In the genomic region with DNA sequence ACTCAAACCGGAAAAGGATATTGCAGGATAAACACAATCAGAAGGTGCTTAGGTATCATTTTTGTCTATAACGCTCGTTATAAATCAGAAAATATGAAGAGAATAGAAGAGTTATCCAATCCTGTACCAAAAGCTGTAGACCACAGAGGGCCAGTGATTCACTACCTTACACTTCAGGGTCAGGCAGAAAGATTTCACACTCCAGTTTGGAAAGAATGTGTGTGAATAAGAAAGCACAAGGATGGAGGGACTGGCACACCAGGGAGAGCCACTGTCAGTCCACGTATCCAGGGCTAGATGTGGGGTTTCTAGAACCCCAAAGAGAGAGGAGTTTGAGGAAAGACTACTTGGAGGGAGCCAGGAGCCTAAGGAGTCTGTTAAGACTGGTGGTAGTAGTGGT, we compare ENCODE assay signal across 8 mouse cellular contexts. TPM values are rescaled to one million over a fixed set of nuclear protein-coding genes. Genes with fewer than 3 reads are reported as not detected.
DNase-seq lines count a peak whose midpoint lies in the region; ATAC-seq and TF ChIP-seq lines count a peak whose summit lies in the region.

No protein-coding gene starts in this region.

- no peak for ATAC-seq in heart, embryonic 13.5 days (ENCODE audit: extremely low read depth, insufficient number of reproducible peaks, low FRiP score, low TSS enrichment)
- no peak for ATAC-seq in forebrain, embryonic 13.5 days
- ATAC-seq in liver, embryonic 14.5 days (ENCODE audit: insufficient read depth): no peak

- H3K9ac ChIP-seq in heart, embryonic 13.5 days: peak overlapping the region; percentile 78; the same call in 1 of the 2 replicates
- no peak overlapping the region for H3K9ac ChIP-seq in forebrain, embryonic 13.5 days
- peak overlapping the region; percentile 57 for H3K9ac ChIP-seq in liver, embryonic 14.5 days (replicated peaks)

- no peak for TF ChIP-seq CTCF in liver, embryonic 14.5 days (IDR thresholded peaks at IDR 0.05; ENCODE audit: low read depth)

- no peak for TF ChIP-seq EP300 in liver, embryonic 14.5 days (IDR thresholded peaks at IDR 0.05; ENCODE audit: low read depth)

- no peaks in the 10 kb centered on the region; the same call in 1 of the 2 replicates for H3K27me3 ChIP-seq in heart, embryonic 13.5 days (replicated peaks)
- peaks cover 14% of the 10 kb centered on the region; the same call in 1 of the 2 replicates for H3K27me3 ChIP-seq in forebrain, embryonic 13.5 days
- H3K27me3 ChIP-seq in liver, embryonic 14.5 days (ENCODE audit: control insufficient read depth, insufficient read depth, low read length): no peaks in the 10 kb centered on the region

- H3K4me1 ChIP-seq in heart, embryonic 13.5 days: peaks cover 41% of the 10 kb centered on the region
- H3K4me1 ChIP-seq in forebrain, embryonic 13.5 days: peaks cover 37% of the 10 kb centered on the region
- peaks cover 23 to 27% of the 10 kb centered on the region in 2 experiments for H3K4me1 ChIP-seq in liver, embryonic 14.5 days (replicated peaks; ENCODE audit: control insufficient read depth in 2 of 2, insufficient read depth in 2 of 2, low read length in 1 of 2)

- peak overlapping the region; percentile 74 for H3K4me2 ChIP-seq in heart, embryonic 13.5 days
- peak overlapping the region; percentile 73; the same call in 1 of the 2 replicates for H3K4me2 ChIP-seq in forebrain, embryonic 13.5 days
- peak overlapping the region; percentile 72 for H3K4me2 ChIP-seq in liver, embryonic 14.5 days (ENCODE audit: low read depth)

- H3K4me3 ChIP-seq in heart, embryonic 13.5 days: peak overlapping the region; percentile 81; the same call in 1 of the 2 replicates
- H3K4me3 ChIP-seq in forebrain, embryonic 13.5 days: no peak overlapping the region
- peak overlapping the region; percentile 60 to 80; a peak in 3 of 4 replicates for H3K4me3 ChIP-seq in liver, embryonic 14.5 days (ENCODE audit: insufficient read depth in 1 of 2, low read depth in 2 of 2, low read length in 2 of 2)

- intact Hi-C loops in left cerebral cortex, postnatal 14 days (cut with DNase I): loop anchor here (5.0 kb wide), 1 partner anchor 55 kb away; no protein-coding TSS in a partner anchor

- no peak for DNase-seq in heart, adult 8-10 months (ENCODE audit: low spot score)
- peak; percentile 19 for DNase-seq in 416B (ENCODE audit: low read depth)
- DNase-seq in liver, embryonic 14.5 days (ENCODE audit: low read depth in 3 of 3, low spot score in 3 of 3): no peak
- DNase-seq in left cerebral cortex, adult 8-10 months (ENCODE audit: low spot score in 2 of 2): no peak
- no peak for DNase-seq in left cerebral cortex, postnatal 14 days (ENCODE audit: low spot score in 2 of 2)
- DNase-seq in adrenal gland, adult 18-20 months (ENCODE audit: low spot score in 2 of 2): no peak

- peak overlapping the region; percentile 98 for H3K27ac ChIP-seq in heart, embryonic 13.5 days (replicated peaks)
- no peak overlapping the region for H3K27ac ChIP-seq in forebrain, embryonic 13.5 days
- 0 out of 2 replicates have a peak overlapping the region, but pooled peaks have one; percentile 33 for H3K27ac ChIP-seq in liver, embryonic 14.5 days

- H3K36me3 ChIP-seq in heart, embryonic 13.5 days: no peaks in the 10 kb centered on the region
- no peaks in the 10 kb centered on the region for H3K36me3 ChIP-seq in forebrain, embryonic 13.5 days (ENCODE audit: poor library complexity, severe bottlenecking)
- no peaks in the 10 kb centered on the region for H3K36me3 ChIP-seq in liver, embryonic 14.5 days (replicated peaks; ENCODE audit: control insufficient read depth, insufficient read depth, low read depth)

- 44% methylated on average over 4 of the region's 4 CpGs for WGBS in heart, embryonic 13.5 days
- WGBS in forebrain, embryonic 13.5 days: 49% methylated on average over 4 of the region's 4 CpGs
- 44% methylated on average over 4 of the region's 4 CpGs for WGBS in liver, embryonic 14.5 days (ENCODE audit: insufficient replicate concordance)

- H3K9me3 ChIP-seq in heart, embryonic 13.5 days: no peaks in the 10 kb centered on the region; the same call in 1 of the 2 replicates
- no peaks in the 10 kb centered on the region for H3K9me3 ChIP-seq in forebrain, embryonic 13.5 days (replicated peaks)
- no peaks in the 10 kb centered on the region for H3K9me3 ChIP-seq in liver, embryonic 14.5 days (ENCODE audit: control insufficient read depth, low read length)

RNA-seq across cellular contexts. Expression of a gene that starts 0.7 kb away (rescaled TPM):
- 169 and 184 TPM in 2 replicates for polyA plus RNA-seq in heart, embryonic 13.5 days (2015; fragmentation: Nextera tagmentation; extraction: Ambion mirVana)
- 100 to 1,000 TPM; 179 to 196 (median 187) TPM for total RNA-seq in heart, adult 8-10 months (2022)
- polyA plus RNA-seq in forebrain, embryonic 13.5 days (2015; fragmentation: Nextera tagmentation; extraction: Ambion mirVana): 115 and 123 TPM in 2 replicates
- polyA plus RNA-seq in liver, embryonic 14.5 days (2012; rRNA removed): 28.2 and 37.8 TPM in 2 replicates
- 70.6 and 79.6 TPM in 2 replicates for polyA plus RNA-seq in liver, embryonic 14.5 days (2014; fragmentation: Nextera tagmentation; extraction: Ambion mirVana)
- 100 to 1,000 TPM in 2 of 4 experiments, 10 to 100 TPM in 2; 92.1 to 104 (median 98.2) TPM for total RNA-seq in left cerebral cortex, adult 8-10 months (2022)
- 10 to 100 TPM; 74.4 to 75.7 TPM for total RNA-seq in left cerebral cortex, postnatal 14 days (2021)
- total RNA-seq in adrenal gland, adult 18-20 months (2021): 100 to 1,000 TPM in 1 of 2 experiments, 10 to 100 TPM in 1; 98.5 to 134 TPM

RNA-seq across cellular contexts. Expression of a gene that starts 22.5 kb away (rescaled TPM):
- 0.09 TPM in 1 of 2 replicates, not detected in the other for polyA plus RNA-seq in heart, embryonic 13.5 days (2015; fragmentation: Nextera tagmentation; extraction: Ambion mirVana)
- total RNA-seq in heart, adult 8-10 months (2022): not detected
- polyA plus RNA-seq in forebrain, embryonic 13.5 days (2015; fragmentation: Nextera tagmentation; extraction: Ambion mirVana): 0.08 TPM in 1 of 2 replicates, not detected in the other
- polyA plus RNA-seq in liver, embryonic 14.5 days (2012; rRNA removed): 0.01 TPM in 1 of 2 replicates, not detected in the other
- polyA plus RNA-seq in liver, embryonic 14.5 days (2014; fragmentation: Nextera tagmentation; extraction: Ambion mirVana): not detected in 2 replicates
- total RNA-seq in left cerebral cortex, adult 8-10 months (2022): under 1 TPM in 2 of 4 experiments, not detected in 2; 0.14 to 0.15 TPM
- total RNA-seq in left cerebral cortex, postnatal 14 days (2021): not detected
- not detected for total RNA-seq in adrenal gland, adult 18-20 months (2021)

RNA-seq across cellular contexts. Expression of a gene that starts 33.5 kb away (rescaled TPM):
- 25.5 and 28.9 TPM in 2 replicates for polyA plus RNA-seq in heart, embryonic 13.5 days (2015; fragmentation: Nextera tagmentation; extraction: Ambion mirVana)
- 10 to 100 TPM; 14.4 to 18.0 (median 16.6) TPM for total RNA-seq in heart, adult 8-10 months (2022)
- 14.5 and 16.8 TPM in 2 replicates for polyA plus RNA-seq in forebrain, embryonic 13.5 days (2015; fragmentation: Nextera tagmentation; extraction: Ambion mirVana)
- polyA plus RNA-seq in liver, embryonic 14.5 days (2012; rRNA removed): 5.5 and 5.6 TPM in 2 replicates
- polyA plus RNA-seq in liver, embryonic 14.5 days (2014; fragmentation: Nextera tagmentation; extraction: Ambion mirVana): 6.0 and 6.3 TPM in 2 replicates
- total RNA-seq in left cerebral cortex, adult 8-10 months (2022): 10 to 100 TPM; 16.2 to 18.5 (median 17.1) TPM
- 10 to 100 TPM; 20.5 to 21.8 TPM for total RNA-seq in left cerebral cortex, postnatal 14 days (2021)
- 10 to 100 TPM; 17.1 to 26.8 TPM for total RNA-seq in adrenal gland, adult 18-20 months (2021)
